Mouse (Mus musculus): ENCODE measurements around the gene Lmf1. TPM values are rescaled to one million over a fixed set of nuclear protein-coding genes. Genes with fewer than 3 reads are reported as not detected.

Lmf1 gene
- polyA plus RNA-seq (2012; rRNA removed), result 22.7 and 27.2 TPM in 2 replicates

DNA sequence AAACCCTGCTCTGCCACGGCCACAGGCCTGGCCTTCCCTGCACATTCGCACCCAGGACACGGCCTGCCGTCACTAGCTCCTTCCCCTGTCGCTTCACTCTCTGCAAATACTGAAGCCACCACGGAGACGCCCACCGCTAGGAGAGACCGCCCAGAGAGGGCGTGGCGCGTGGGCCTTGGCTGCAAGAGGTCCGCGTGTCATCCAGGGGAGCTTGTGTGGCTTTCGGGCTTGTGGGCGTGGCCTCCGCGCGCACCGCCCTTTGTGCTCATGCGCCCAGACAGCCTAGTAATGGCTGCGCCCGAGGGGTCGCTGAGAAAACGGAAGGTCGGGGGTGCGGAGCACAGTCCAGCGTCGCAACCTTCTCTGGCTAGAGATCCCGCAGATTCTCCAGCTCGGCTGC, at the start of gene Lmf1:
Gene Lmf1 (plus strand): TSS at position 166 of the 400 bp plus-strand sequence.

DNA sequence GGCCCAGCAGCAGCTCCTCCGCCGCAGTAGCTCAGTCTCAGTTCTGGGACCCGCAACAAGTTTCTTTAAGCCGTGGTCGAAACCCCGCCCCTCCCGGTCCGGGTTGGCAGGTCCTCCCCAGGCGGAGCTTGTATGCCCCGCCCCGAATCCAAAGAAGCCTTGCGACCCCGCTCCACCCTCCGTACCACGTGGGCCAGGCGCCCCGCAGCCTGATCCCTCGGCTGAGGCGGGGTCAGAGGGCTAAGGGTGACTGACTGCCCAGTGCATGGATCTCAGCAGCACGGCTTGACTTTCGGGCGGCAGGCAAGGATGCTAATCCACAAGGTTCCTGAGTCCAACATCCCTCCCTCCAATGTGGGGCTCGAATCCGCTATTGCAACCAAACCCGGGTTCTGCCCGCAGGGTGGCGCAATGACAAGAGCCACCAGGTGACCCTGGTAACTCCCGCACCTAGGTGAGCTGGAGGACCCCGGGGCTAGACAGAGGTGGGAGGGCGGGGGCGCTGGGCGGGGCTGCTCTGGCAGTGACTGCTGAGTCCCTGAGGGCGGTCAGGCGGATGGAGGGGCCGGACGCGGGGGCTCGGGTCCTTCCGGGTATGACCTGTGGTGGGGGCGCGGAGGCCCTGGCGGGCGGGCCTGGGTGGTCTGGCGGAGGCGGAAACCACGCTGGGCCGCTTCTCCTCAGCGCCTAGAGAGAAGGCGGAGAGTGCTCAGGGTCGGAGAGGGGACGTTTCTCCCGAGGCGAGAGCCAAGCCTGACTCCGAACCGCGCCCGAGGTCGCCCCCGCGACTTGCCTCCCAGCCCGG, 8.0 kb upstream of the Lmf1 start, which contains the start of gene Sox8:
Gene Sox8 (minus strand): TSS at position 39 of the 805 bp plus-strand sequence.

Other genes with a start within 250 kb of the Lmf1 start
- gene Tpsab1, start 233.5 kb upstream of the Lmf1 start, polyA plus RNA-seq (2012; rRNA removed), result 0.79 and 1.6 TPM in 2 replicates
- 13.5 and 14.6 TPM in 2 replicates for gene Tpsb2, start 212.8 kb upstream of the Lmf1 start, polyA plus RNA-seq (2012; rRNA removed)
- gene Tpsg1, start 209.8 kb upstream of the Lmf1 start, polyA plus RNA-seq (2012; rRNA removed), result 0.40 and 0.45 TPM in 2 replicates
- 61.2 and 67.3 TPM in 2 replicates for gene Cacna1h, start 145.3 kb upstream of the Lmf1 start, polyA plus RNA-seq (2012; rRNA removed)
- 13.3 and 13.9 TPM in 2 replicates for gene Tekt4, start 124.5 kb upstream of the Lmf1 start, polyA plus RNA-seq (2012; rRNA removed)
- gene Sstr5, start 81.8 kb upstream of the Lmf1 start, polyA plus RNA-seq (2012; rRNA removed), result not detected in 2 replicates
- gene Sox8, start 8.4 kb upstream of the Lmf1 start, polyA plus RNA-seq (2012; rRNA removed), result 4.4 and 5.8 TPM in 2 replicates
- 2.7 and 3.5 TPM in 2 replicates for gene Gng13, start 138.1 kb downstream of the Lmf1 start, polyA plus RNA-seq (2012; rRNA removed)
- 12.0 and 22.1 TPM in 2 replicates for gene Chtf18, start 148.3 kb downstream of the Lmf1 start, polyA plus RNA-seq (2012; rRNA removed)
- gene Rpusd1, start 148.6 kb downstream of the Lmf1 start, polyA plus RNA-seq (2012; rRNA removed), result 82.3 and 86.0 TPM in 2 replicates
- gene Mslnl, start 157.0 kb downstream of the Lmf1 start, polyA plus RNA-seq (2012; rRNA removed), result 0.94 and 1.2 TPM in 2 replicates
- 33.2 and 39.7 TPM in 2 replicates for gene Msln, start 175.3 kb downstream of the Lmf1 start, polyA plus RNA-seq (2012; rRNA removed)
- gene Narfl, start 194.7 kb downstream of the Lmf1 start, polyA plus RNA-seq (2012; rRNA removed), result 24.6 and 29.5 TPM in 2 replicates
- 86.4 and 90.9 TPM in 2 replicates for gene Haghl, start 206.6 kb downstream of the Lmf1 start, polyA plus RNA-seq (2012; rRNA removed)
- gene Ccdc78, start 207.5 kb downstream of the Lmf1 start, polyA plus RNA-seq (2012; rRNA removed), result 17.5 and 18.6 TPM in 2 replicates
- gene Fam173a, start 213.8 kb downstream of the Lmf1 start, polyA plus RNA-seq (2012; rRNA removed), result 159 and 201 TPM in 2 replicates
- gene AC134908.4, start 216.6 kb downstream of the Lmf1 start, polyA plus RNA-seq (2012; rRNA removed), result 2.5 TPM in 1 of 2 replicates, not detected in the other
- gene Metrn, start 218.1 kb downstream of the Lmf1 start, polyA plus RNA-seq (2012; rRNA removed), result 100 and 135 TPM in 2 replicates
- 5.4 and 6.6 TPM in 2 replicates for gene Fbxl16, start 230.0 kb downstream of the Lmf1 start, polyA plus RNA-seq (2012; rRNA removed)
- 58.5 and 62.1 TPM in 2 replicates for gene Wdr24, start 244.5 kb downstream of the Lmf1 start, polyA plus RNA-seq (2012; rRNA removed)
- gene Jmjd8, start 249.8 kb downstream of the Lmf1 start, polyA plus RNA-seq (2012; rRNA removed), result 68.4 and 97.3 TPM in 2 replicates

Data from ovary, adult 2 months (tissue).